Mouse (Mus musculus) lung, postnatal 0 days (tissue): Measurements from ENCODE around the gene Heyl.

Source experiments
- CTCF ChIP-seq: IDR thresholded peaks from 2 replicates; pipeline ENCODE4 v1.5.1; 2016; ENCODE audit warnings: antibody characterized with exemption, mild to moderate bottlenecking
- EP300 ChIP-seq: IDR thresholded peaks from 2 replicates; pipeline ENCODE4 v1.6.1; 2016; ENCODE audit warnings: antibody characterized with exemption, mild to moderate bottlenecking, control low read depth

- peak; percentile 84 for TF ChIP-seq CTCF
- TF ChIP-seq EP300 = no peak
Observed at GRCm38 (mm10) chr4:123254617-123255016, 21.3 kb downstream of the Heyl start.
